Comparison of ENCODE assay signal across 13 mouse cellular contexts in genomic region chr5:107749229-107749916, GRCm38 (mm10). TPM values are rescaled to one million over a fixed set of nuclear protein-coding genes. Genes with fewer than 3 reads are reported as not detected.
DNase-seq lines count a peak whose midpoint lies in the region; ATAC-seq and TF ChIP-seq lines count a peak whose summit lies in the region.
"Had no signal": no experiment of that assay in that cellular context is flagged by ENCODE, and none has a peak within 500 bp of the region (broad histone marks: within the 10 kb centered on the region; RNA-seq: fewer than 3 reads in every experiment).

No protein-coding gene starts in this region.

- peak; percentile 69 for ATAC-seq in lung, embryonic 14.5 days (ENCODE audit: insufficient read depth)
- peak; percentile 85 for ATAC-seq in intestine, postnatal 0 days
- ATAC-seq in monocyte, adult 5-6 weeks (replicated peaks; ENCODE audit: insufficient number of reproducible peaks, low FRiP score, low TSS enrichment, poor library complexity, severe bottlenecking): peak; percentile 82; the same call in 1 of the 2 replicates
- no peak for ATAC-seq in midbrain, embryonic 16.5 days
- ATAC-seq: forebrain, embryonic 13.5 days had no signal

- no peak for TF ChIP-seq POLR2A in lung, adult 2 months (IDR thresholded peaks at IDR 0.05; ENCODE audit: borderline replicate concordance, extremely low read depth, low read depth, low read length)

- no peak overlapping the region for H3K4me3 ChIP-seq in lung, embryonic 14.5 days (ENCODE audit: low read depth, low read length)
- H3K4me3 ChIP-seq in lung, adult 2 months (replicated peaks; ENCODE audit: extremely low read depth, low read depth, low read length): no peak overlapping the region
- no peak overlapping the region for H3K4me3 ChIP-seq in intestine, postnatal 0 days (ENCODE audit: low read depth, low read length)
- H3K4me3 ChIP-seq in midbrain, embryonic 16.5 days (ENCODE audit: low read depth, low read length): no peak overlapping the region
- H3K4me3 ChIP-seq: forebrain, embryonic 13.5 days; left cerebral cortex, adult 2 months had no signal

- no peak overlapping the region for H3K4me2 ChIP-seq in lung, embryonic 14.5 days
- peak overlapping the region; percentile 40 for H3K4me2 ChIP-seq in intestine, postnatal 0 days (replicated peaks; ENCODE audit: low read depth)
- no peak overlapping the region for H3K4me2 ChIP-seq in midbrain, embryonic 16.5 days (ENCODE audit: low read length)
- H3K4me2 ChIP-seq: forebrain, embryonic 13.5 days had no signal

- peak; percentile 86 for DNase-seq in lung, embryonic 14.5 days
- DNase-seq in lung, adult 2 months: no peak
- peak; percentile 89 for DNase-seq in adipocyte (ENCODE audit: low spot score)
- no peak for DNase-seq in left cerebral cortex, adult 18-20 months (ENCODE audit: low spot score in 2 of 2)
- DNase-seq in left cerebral cortex, postnatal 14 days (ENCODE audit: low spot score in 2 of 2): no peak
- DNase-seq: cerebellum, adult 9-10 months; heart, postnatal 10 days; right cerebral cortex, postnatal 14 days had no signal

- TF ChIP-seq CTCF in lung, embryonic 14.5 days (IDR thresholded peaks at IDR 0.05; ENCODE audit: low read depth): no peak
- TF ChIP-seq CTCF in lung, adult 2 months (IDR thresholded peaks at IDR 0.05; ENCODE audit: insufficient read depth, low read length): no peak
- no peak for TF ChIP-seq CTCF in intestine, postnatal 0 days (IDR thresholded peaks at IDR 0.05; ENCODE audit: low read depth)

- no peak overlapping the region for H3K9ac ChIP-seq in lung, embryonic 14.5 days
- no peak overlapping the region for H3K9ac ChIP-seq in intestine, postnatal 0 days (ENCODE audit: low read depth, low read length)
- H3K9ac ChIP-seq in midbrain, embryonic 16.5 days (ENCODE audit: low read depth, low read length): no peak overlapping the region
- H3K9ac ChIP-seq: forebrain, embryonic 13.5 days had no signal

- H3K9me3 ChIP-seq in lung, embryonic 14.5 days (ENCODE audit: low read depth, low read length): no peaks in the 10 kb centered on the region
- no peaks in the 10 kb centered on the region for H3K9me3 ChIP-seq in intestine, postnatal 0 days (ENCODE audit: control insufficient read depth)
- H3K9me3 ChIP-seq in midbrain, embryonic 16.5 days (replicated peaks; ENCODE audit: control insufficient read depth, low read length, poor library complexity, severe bottlenecking): no peaks in the 10 kb centered on the region
- H3K9me3 ChIP-seq: forebrain, embryonic 13.5 days had no signal

- H3K36me3 ChIP-seq in lung, embryonic 14.5 days (ENCODE audit: insufficient read depth): peaks cover 6% of the 10 kb centered on the region; the same call in 1 of the 2 replicates
- 0 out of 2 replicates have a peak, but pooled peaks cover 6% of the 10 kb centered on the region for H3K36me3 ChIP-seq in intestine, postnatal 0 days (ENCODE audit: control insufficient read depth, insufficient read depth)
- no peaks in the 10 kb centered on the region for H3K36me3 ChIP-seq in midbrain, embryonic 16.5 days (ENCODE audit: control insufficient read depth, insufficient read depth, low read length)

- intact Hi-C loops in left cerebral cortex, postnatal 14 days (cut with DNase I): no loop called here

- no peaks in the 10 kb centered on the region for H3K27me3 ChIP-seq in lung, embryonic 14.5 days (ENCODE audit: insufficient read depth, low read length)
- H3K27me3 ChIP-seq in intestine, postnatal 0 days (replicated peaks; ENCODE audit: control insufficient read depth, insufficient read depth, low read length): no peaks in the 10 kb centered on the region
- H3K27me3 ChIP-seq in midbrain, embryonic 16.5 days (ENCODE audit: control insufficient read depth, insufficient read depth, low read depth, low read length): no peaks in the 10 kb centered on the region
- H3K27me3 ChIP-seq: forebrain, embryonic 13.5 days had no signal

- H3K27ac ChIP-seq in lung, embryonic 14.5 days (ENCODE audit: low read depth): no peak overlapping the region
- H3K27ac ChIP-seq in intestine, postnatal 0 days (ENCODE audit: low read depth, low read length): peak overlapping the region; percentile 60
- H3K27ac ChIP-seq in midbrain, embryonic 16.5 days (ENCODE audit: low read length): no peak overlapping the region
- H3K27ac ChIP-seq: forebrain, embryonic 13.5 days; left cerebral cortex, adult 2 months had no signal

- H3K4me1 ChIP-seq in lung, embryonic 14.5 days (ENCODE audit: insufficient read depth): 0 out of 2 replicates have a peak, but pooled peaks cover 5% of the 10 kb centered on the region
- H3K4me1 ChIP-seq in lung, adult 2 months (ENCODE audit: control insufficient read depth, insufficient read depth, low read length): peaks cover 11% of the 10 kb centered on the region
- peaks cover 8% of the 10 kb centered on the region; the same call in 1 of the 2 replicates for H3K4me1 ChIP-seq in intestine, postnatal 0 days (replicated peaks; ENCODE audit: control insufficient read depth, insufficient read depth, low read length)
- no peaks in the 10 kb centered on the region for H3K4me1 ChIP-seq in midbrain, embryonic 16.5 days (ENCODE audit: control insufficient read depth, insufficient read depth, low read length)
- H3K4me1 ChIP-seq: forebrain, embryonic 13.5 days had no signal

- WGBS in lung, embryonic 14.5 days: 29% methylated on average over 9 of the region's 9 CpGs
- 25% methylated on average over 9 of the region's 9 CpGs for WGBS in lung, adult 2 months
- 32% methylated on average over 9 of the region's 9 CpGs for WGBS in intestine, postnatal 0 days
- 75% methylated on average over 9 of the region's 9 CpGs for WGBS in midbrain, embryonic 16.5 days

RNA-seq across cellular contexts. Expression of gene Gfi1, which starts 23.5 kb away (rescaled TPM):
- polyA plus RNA-seq in lung, embryonic 14.5 days (2014; fragmentation: Nextera tagmentation; extraction: Ambion mirVana): 0.07 and 0.14 TPM in 2 replicates
- 0.73 and 2.0 TPM in 2 replicates for polyA plus RNA-seq in lung, adult 2 months (2012; rRNA removed)
- polyA plus RNA-seq in intestine, postnatal 0 days (2015; fragmentation: Nextera tagmentation; extraction: Ambion mirVana): 0.37 and 0.38 TPM in 2 replicates
- total RNA-seq in monocyte, adult 5-6 weeks (2017): 3.3 to 15.9 TPM (median 3.8 TPM) in 3 replicates
- total RNA-seq in left cerebral cortex, adult 18-20 months (2021): not detected
- total RNA-seq in left cerebral cortex, postnatal 14 days (2021): not detected
- polyA plus RNA-seq in midbrain, embryonic 16.5 days (2015; fragmentation: Nextera tagmentation; extraction: Ambion mirVana): not detected in 2 replicates
- total RNA-seq: left cerebral cortex, adult 2 months had no signal
- polyA plus RNA-seq: forebrain, embryonic 13.5 days had no signal

Comparison
In these comparisons a context has a peak if more than half of its experiments do, and no peak if none do; other contexts are left out.
1. DNase-seq: peak in lung, embryonic 14.5 days (single experiment) and adipocyte (single experiment); none in lung, adult 2 months (single experiment), left cerebral cortex, adult 18-20 months (0 of 2) and left cerebral cortex, postnatal 14 days (0 of 2).